Mouse (Mus musculus) hematopoietic stem cell, adult 5-6 weeks (primary cell): ENCODE measurements at regions not wholly inside any gene's neighbourhood (a gene's known extent, or its start where the extent isn't known, plus 50 kb on each side); places are given as distances from the start of the nearest gene placed in this dataset.
A peak's percentile ranks its signal among the peaks of the same experiment; 100 is the strongest.

Source experiments
- ATAC-seq, 2 experiments: fragments of 125-278 bp in 1 of 2; replicated peaks in 1 of 2; 2 replicates each; pipeline ENCODE4 v1.8.0; 2016 to 2017; ENCODE audit warnings: inconsistent platforms in 2 of 2, mild to moderate bottlenecking in 2 of 2, moderate number of reproducible peaks in 2 of 2, low read depth in 1 of 2, moderate TSS enrichment in 1 of 2; ENCODE audit not compliant: low FRiP score in 2 of 2, poor library complexity in 2 of 2, severe bottlenecking in 2 of 2, insufficient read depth in 1 of 2, low TSS enrichment in 1 of 2

- no peak for ATAC-seq
These were observed 54.5 kb upstream of the Cxcl14 start for GRCm38 (mm10) chr13:56350705-56351400.

- ATAC-seq, result no peak
These were observed 55.0 kb upstream of the Cxcl14 start for GRCm38 (mm10) chr13:56351401-56351735.

GRCm38 (mm10) chr13:56352436-56352835, 56.1 kb upstream of the Cxcl14 start:
- ATAC-seq, result no peak

- ATAC-seq, result peak in 1 of 2 experiments; percentile 21; a peak in 1 of 4 replicates
These were observed 56.7 kb upstream of the Cxcl14 start for GRCm38 (mm10) chr13:56352839-56353605.

GRCm38 (mm10) chr13:56353921-56354320, 57.6 kb upstream of the Cxcl14 start:
- no peak for ATAC-seq

DNA sequence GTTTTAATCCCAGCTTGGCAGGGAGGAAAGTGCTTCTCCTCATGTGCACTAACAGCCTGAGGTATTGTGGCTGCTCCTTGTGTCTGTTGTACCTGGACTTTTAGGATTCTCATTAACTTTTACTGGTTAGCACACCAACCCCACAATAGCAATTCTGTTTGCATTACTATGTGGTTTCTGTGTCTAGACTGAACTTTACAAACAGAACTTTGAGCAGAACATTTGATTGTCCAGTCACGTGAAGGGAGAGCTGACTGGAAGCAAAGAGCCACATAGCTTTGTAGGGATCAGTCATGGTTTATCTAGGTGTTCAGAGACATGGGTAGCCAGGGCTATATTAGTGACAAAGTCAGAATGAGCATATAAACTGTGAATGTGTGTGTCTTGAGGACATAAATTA, 58.3 kb upstream of the Cxcl14 start:
- no peak for ATAC-seq

GRCm38 (mm10) chr13:56356999-56357398, 60.6 kb upstream of the Cxcl14 start:
- no peak for ATAC-seq

- ATAC-seq, result no peak
These were observed 61.6 kb upstream of the Cxcl14 start for GRCm38 (mm10) chr13:56357955-56358354.

DNA sequence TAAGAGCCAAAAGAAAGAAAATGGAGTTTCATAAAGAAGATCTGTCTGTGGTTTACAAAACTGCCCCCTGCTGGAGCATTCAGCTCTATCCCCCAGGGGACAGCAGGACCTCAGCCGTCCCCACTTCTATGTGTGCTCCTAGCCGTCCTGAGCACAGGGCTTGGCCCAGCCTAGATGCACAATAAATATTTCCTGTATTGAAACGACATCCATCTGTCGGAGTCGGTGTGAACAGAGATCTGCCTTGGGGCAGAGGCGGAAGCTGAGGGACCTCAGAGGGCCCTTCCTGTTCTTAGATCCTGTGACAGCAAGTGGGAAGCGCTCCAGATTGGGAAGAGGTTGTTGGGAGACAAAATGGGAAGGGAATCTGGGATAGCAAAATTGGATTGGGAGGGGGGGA, 62.5 kb upstream of the Cxcl14 start:
- no peak for ATAC-seq

- no peak for ATAC-seq
These were observed 63.2 kb upstream of the Cxcl14 start for GRCm38 (mm10) chr13:56359554-56359953.

GRCm38 (mm10) chr13:56360803-56361202, 64.5 kb upstream of the Cxcl14 start:
- ATAC-seq, result no peak

DNA sequence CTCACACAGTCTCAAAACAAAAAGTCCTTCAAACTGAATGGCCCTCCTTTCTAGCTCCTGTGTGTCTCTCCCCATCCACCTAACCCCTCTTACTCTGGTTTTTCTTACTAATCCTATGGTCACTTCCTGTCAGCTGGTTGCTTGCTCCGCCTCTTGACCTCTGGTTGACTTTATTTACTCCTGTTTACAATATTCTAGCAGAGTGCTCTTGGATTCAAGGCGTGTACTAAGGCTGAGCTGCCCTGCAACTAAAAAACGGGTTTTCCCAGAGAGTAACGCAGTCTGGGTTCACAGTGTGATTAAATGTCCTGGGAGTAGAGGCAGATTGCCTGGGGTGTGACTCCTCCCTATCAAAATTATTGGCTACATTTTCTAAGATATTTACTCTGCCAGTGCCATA, 64.2 kb upstream of the Gm3045 start:
- no peak for ATAC-seq

- no peak for ATAC-seq
These were observed 63.7 kb upstream of the Gm3045 start for GRCm38 (mm10) chr13:56362646-56363045.

GRCm38 (mm10) chr13:56369600-56369999, 56.8 kb upstream of the Gm3045 start:
- ATAC-seq, result no peak

GRCm38 (mm10) chr13:56371374-56371773, 55.0 kb upstream of the Gm3045 start:
- no peak for ATAC-seq

DNA sequence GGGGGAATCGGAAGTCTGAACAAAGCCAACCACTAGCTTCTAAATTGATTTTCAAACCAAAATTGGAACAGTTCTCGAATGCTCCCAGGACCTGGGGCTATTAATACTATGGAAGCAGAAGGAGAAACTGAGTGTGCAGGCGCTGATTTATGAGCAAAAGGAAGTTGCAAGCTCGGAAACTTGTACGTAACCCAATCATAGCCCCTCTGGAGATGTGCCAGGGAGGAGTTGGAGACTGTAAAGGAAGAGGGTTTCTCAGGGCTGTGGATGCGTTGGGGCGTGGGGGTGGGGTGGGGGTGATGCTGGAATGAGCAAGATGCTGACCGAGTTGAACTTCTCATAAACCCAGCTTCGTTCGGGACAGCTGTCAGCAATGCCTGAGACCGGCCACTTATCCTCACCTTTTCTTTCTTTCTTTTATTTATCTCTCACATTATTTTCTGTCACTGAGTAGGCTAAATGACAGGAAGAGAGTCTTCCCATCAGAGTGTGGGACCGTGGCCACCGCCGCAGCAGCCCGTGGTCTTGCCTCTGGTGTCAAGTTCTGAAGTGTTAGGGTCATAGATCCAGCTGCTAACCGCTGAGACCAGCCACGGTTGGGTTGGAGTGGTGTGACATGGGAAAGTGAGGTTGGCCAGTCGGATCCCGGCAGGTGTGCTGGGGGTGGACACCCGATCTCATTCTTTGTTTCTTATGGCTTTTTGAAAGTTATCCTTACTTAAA, 54.2 kb upstream of the Gm3045 start:
- no peak for ATAC-seq

- ATAC-seq, result no peak
These were observed 53.7 kb upstream of the Gm3045 start for GRCm38 (mm10) chr13:56372727-56373126.
